Mouse (Mus musculus): ENCODE measurements around the gene Zfp180.
"Not testable (repeated sequence)": the region's sequence is repeated elsewhere in the genome, so short reads cannot be mapped to it uniquely, and the experiment has no call there.

The Zfp180 gene

DNA sequence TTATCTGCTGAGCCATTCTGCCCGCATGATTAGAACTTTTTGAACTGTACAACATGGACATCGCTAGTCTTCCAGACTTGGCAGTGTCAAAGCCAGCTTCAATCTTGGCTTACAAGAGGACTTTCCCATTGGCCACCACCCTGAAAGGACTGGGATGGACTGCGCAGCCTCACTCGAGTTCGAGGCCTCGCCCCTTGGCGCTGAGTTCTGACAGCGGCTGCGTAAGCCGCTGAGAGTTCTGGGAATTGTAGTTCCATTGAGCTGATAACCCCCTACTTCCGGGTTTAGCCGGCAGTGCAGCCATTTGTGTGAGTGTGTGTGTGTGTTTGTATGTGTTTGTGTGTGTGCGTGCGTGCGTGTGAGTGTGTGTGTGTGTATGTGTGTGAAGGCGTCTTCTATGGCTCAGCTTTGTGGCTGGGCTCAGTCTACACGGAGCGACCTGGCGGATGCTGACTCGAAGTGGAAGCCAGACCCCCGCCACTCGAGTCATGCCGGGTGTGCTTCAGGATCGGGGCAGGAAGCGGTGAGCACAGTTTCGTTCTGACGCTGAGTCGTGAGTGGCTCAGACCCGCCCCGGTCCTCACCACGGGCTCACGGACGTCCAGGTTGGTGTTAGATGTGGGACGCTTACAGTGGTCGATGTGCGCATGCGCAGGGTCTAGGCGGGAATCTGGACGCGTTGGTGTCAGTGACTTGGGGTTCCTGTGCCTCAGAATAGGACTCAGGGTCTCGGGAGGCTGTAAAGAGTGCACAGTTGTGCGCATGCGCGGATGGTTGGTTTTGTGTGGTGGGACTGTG, at the start of gene Zfp180:
Gene Zfp180, plus strand, starts transcription at position 291 of the 798 bp plus-strand sequence.
- in situ Hi-C loops (cut with MboI; ENCODE audit: low sequenced_read_pairs): no loop called here

GRCm38 (mm10) chr7:24052660-24053304, 28.9 kb upstream of the Zfp180 start, which contains the start of gene Vmn1r183:
Gene Vmn1r183 (plus strand): TSS chr7:24053254.
- in situ Hi-C loops (cut with MboI; ENCODE audit: low sequenced_read_pairs): no loop called here

GRCm38 (mm10) chr7:24074424-24074823, 7.3 kb upstream of the Zfp180 start:
- in situ Hi-C loops (cut with MboI; ENCODE audit: low sequenced_read_pairs): not testable (repeated sequence)

DNA sequence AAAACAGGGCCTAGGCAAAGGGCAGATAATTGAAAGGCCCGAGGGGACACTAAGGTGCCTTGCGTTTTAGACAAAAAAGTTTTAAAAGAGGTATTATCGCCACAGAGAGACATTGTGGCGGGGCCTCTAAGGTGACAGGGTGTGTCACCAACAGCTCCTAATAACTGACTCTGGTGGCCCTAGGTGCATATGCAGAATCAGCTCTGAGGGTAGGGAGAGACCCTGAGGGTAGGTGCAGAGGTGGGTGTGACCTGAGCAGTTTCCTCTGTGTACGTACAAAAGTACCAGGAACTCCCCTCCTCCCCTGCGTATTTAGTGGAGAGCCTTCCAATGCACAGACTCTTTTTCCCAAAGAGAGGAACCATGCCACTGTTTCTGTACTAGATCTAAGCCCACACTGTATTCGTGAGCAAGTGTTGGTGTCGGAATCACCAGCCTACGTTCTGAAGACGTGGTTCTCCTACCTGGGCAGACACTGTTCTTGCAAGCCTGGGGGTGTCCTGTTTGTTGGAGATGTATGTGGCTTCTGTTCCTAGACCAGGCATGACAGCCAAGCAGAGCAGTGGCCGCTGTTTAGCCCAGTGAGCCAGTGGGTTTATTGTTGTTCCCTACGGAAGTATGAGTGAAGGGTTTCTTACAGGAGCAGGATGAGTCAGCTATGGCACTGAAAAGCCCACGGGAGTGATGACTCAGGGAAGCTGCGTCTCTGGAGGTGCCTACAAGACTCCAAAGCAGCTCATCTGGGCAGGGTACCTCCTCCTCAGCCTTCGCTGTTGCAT, 922 bp downstream of the Zfp180 start:
- in situ Hi-C loops (cut with MboI; ENCODE audit: low sequenced_read_pairs): no loop called here

GRCm38 (mm10) chr7:24086871-24087270, 5.1 kb downstream of the Zfp180 start:
- in situ Hi-C loops (cut with MboI; ENCODE audit: low sequenced_read_pairs): no loop called here

DNA sequence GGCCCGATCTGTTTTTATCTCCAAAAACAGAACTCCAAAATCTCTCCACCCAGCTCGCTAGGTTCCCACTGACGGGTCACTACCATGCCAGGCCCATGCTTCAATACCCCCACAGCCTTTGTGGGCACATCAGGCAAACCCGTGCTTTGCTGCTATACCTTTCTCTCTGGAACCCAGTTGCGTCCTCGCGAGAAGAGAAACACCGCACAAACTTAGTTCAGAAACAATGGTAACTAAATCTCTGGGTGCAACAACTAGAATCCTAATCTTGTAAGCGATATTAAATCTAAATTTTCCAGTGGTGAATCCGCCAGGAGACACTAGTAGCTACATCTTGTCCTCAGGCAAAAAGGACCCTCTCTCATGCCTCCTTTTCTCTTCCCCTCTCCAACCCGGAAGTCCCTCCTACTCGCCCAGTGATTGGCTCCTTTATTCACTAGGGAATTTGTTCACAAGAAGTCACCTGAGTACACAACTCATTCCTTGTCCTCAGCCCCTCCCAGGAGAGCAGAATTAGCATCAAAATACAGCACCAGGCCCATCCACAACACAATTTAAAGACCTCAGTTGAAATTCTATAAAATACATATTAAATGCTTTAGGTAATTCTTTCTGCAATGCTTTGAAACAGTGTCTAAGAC, 5.9 kb downstream of the Zfp180 start:
- in situ Hi-C loops (cut with MboI; ENCODE audit: low sequenced_read_pairs): no loop called here

DNA sequence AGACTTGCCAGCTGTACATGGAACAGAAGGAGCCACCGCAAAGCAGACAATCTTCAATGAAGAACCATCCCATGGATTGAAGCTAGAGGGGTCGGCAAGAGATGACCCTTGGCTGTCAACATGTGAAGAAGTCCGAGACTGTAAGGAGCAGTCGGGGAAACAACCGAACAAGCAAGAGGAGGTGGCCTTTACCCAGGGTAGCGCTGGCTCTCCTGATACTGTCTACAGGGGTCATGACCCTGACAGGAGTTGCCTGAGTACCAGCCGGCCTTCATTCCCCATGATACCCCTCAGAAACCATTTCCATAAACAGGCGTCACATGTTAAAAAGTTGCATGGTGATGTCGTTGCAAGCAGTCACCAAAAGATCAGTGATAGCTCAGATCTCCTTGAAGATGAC, 22.7 kb downstream of the Zfp180 start:
- in situ Hi-C loops (cut with MboI; ENCODE audit: low sequenced_read_pairs): no loop called here

DNA sequence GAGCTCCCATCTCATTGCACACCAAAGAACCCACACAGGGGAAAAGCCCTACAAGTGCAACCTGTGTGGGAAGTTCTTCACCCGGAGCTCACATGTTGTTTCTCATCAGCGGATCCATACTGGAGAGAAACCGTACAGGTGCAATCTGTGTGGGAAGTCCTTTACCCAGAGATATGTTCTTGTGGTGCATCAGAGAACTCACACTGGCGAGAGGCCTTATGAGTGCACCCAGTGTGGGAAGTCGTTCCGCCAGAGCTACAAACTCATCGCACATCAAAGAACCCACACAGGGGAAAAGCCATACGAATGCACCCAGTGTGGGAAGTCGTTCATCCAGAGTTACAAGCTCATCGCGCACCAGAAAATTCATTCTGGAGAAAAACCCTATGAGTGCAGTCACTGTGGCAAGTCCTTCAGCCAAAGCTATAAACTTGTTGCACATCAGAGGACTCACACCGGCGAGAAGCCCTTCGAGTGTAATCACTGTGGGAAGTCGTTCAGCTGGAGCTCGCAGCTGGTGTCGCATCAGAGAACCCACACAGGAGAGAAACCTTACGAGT, 23.5 kb downstream of the Zfp180 start:
- in situ Hi-C loops (cut with MboI; ENCODE audit: low sequenced_read_pairs): no loop called here

DNA sequence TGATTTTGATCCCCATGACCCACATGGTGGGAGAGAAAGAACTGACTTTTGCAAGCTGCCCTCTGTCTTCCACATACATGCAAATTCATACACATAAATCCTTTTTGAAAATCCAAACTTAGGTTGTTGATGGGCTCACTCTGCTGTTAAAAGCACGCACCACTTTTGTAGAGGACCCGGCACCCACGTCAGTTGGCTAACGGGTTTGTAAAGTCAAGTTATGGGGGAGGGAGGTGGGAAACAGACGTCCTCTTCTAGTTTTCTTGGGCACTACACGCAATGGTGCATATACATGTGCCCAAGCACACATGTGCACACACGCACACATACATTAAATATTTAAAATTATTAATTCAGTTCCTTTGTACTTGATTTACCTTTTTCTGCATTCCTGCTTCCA, 29.1 kb downstream of the Zfp180 start:
- in situ Hi-C loops (cut with MboI; ENCODE audit: low sequenced_read_pairs): no loop called here

- in situ Hi-C loops (cut with MboI; ENCODE audit: low sequenced_read_pairs): no loop called here
These were observed 30.0 kb downstream of the Zfp180 start for GRCm38 (mm10) chr7:24111772-24112155.

DNA sequence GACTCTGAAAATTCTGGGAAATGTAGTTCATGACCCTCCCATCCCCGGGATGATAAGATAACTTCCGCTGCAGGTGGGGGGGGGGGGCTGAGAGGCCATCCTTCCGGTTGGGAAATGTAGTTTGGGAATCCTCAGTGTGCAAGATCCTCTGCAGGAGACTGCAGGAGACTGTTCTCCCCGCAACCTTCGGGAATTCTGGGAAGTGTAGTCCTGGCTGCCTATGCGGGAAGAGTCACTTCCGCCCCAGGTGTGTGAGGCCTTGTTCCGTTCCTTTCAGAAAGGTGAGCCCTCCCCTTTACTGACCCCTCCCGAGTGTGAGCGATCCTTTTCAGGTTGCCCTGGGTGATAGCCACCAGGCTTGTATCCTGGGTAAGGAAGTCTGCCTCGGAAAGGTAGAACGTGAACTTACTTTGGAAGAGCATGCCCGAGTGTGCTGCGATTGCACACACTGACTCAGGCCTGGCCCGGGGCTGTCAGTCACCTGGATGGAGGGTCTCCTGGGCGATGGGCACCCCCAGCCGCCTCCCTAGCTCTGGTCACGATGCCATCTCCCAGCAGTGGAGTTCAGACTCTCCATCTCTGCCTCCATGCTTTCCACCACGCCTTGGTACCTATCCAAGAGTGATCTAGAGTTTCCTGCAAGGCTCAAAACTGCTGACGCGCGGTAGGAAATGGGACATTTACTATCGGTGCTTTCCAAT, 30.6 kb downstream of the Zfp180 start, which contains the start of gene Zfp112:
Gene Zfp112, plus strand, starts transcription at position 159 of the 701 bp plus-strand sequence.
- in situ Hi-C loops (cut with MboI; ENCODE audit: low sequenced_read_pairs): no loop called here

GRCm38 (mm10) chr7:24113001-24113400, 31.3 kb downstream of the Zfp180 start:
- in situ Hi-C loops (cut with MboI; ENCODE audit: low sequenced_read_pairs): no loop called here

DNA sequence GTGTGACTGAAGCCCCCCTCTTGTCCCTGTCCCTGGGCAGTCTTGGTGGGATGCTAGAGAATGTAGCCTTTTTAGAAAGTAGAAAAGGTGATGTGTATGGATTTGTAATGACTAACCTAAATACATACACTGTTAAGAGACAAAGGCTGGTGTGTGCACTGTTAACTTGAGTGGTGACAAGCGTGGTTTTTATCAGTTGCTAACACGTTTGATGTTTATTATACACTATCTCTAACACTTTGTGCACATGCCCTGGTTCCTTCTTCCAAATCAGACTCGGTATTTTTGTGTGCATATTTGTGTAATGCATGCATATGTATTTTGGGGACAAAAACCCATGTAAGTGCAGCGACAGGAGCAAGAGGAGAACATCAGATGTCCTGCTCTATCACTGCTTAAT, 34.9 kb downstream of the Zfp180 start:
- in situ Hi-C loops (cut with MboI; ENCODE audit: low sequenced_read_pairs): no loop called here

- in situ Hi-C loops (cut with MboI; ENCODE audit: low sequenced_read_pairs): no loop called here
These were observed 51.8 kb downstream of the Zfp180 start for GRCm38 (mm10) chr7:24133425-24133995.

- in situ Hi-C loops (cut with MboI; ENCODE audit: low sequenced_read_pairs): no loop called here
These were observed 52.5 kb downstream of the Zfp180 start, which contains the start of gene Zfp235 for GRCm38 (mm10) chr7:24133996-24134828. Gene Zfp235 (plus strand): TSS chr7:24134169.

DNA sequence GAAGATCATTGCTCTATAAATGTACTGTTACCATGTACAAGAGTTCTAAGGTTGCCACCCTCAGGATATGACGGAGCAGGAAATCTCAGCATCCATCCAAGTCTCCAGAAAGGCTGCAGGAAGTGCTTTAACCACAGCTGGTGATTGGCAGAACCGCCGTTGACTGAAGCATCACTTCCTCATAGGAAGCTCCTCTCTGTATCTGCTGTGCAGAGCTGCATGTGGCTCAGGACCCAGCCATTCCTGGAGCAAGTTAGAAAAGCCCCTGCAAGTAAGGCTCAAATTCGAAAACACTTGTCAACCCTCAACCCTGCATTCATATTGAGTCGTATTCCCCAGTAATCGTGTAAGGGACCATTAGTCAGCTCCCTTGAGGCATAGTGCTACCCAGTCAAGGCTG, 60.8 kb downstream of the Zfp180 start:
- in situ Hi-C loops (cut with MboI; ENCODE audit: low sequenced_read_pairs): no loop called here

- in situ Hi-C loops (cut with MboI; ENCODE audit: low sequenced_read_pairs): loop anchor here (25.0 kb wide), 1 partner anchor 134 kb away; no protein-coding TSS in a partner anchor
These were observed 71.5 kb downstream of the Zfp180 start for GRCm38 (mm10) chr7:24153272-24153671.

All from CH12F3 (cell line).